Mouse (Mus musculus): ENCODE measurements around the gene Gm20388.

GRCm38 (mm10) chr8:123959473-123959872 is 4048.8 kb downstream of the Gm20388 start:
- no peak for TF ChIP-seq CTCF (IDR thresholded peaks at IDR 0.05; ENCODE audit: extremely low read depth, insufficient read depth, low read length)
- no peak for TF ChIP-seq POLR2A (IDR thresholded peaks at IDR 0.05; ENCODE audit: extremely low read depth, insufficient read depth, low read length)

Measured in cortical plate, adult 2 months (tissue).